Mouse (Mus musculus) spleen, postnatal 4 days (tissue): ENCODE results near the gene Slc22a15.
A peak's percentile ranks its signal among the peaks of the same experiment; 100 is the strongest.

Experiments used
- DNase-seq, 2 experiments: peaks; one replicate each; pipeline ENCODE4 v3.0.0; 2022; ENCODE audit warnings: low spot score in 2 of 2

Gene Slc22a15

GRCm38 (mm10) chr3:101923843-101924740 lies at the start of gene Slc22a15:
Gene Slc22a15 (minus strand): TSS chr3:101924453.
- peak; percentile 55 to 83 for DNase-seq

- DNase-seq = no peak
Observed at GRCm38 (mm10) chr3:101966825-101967558, 42.7 kb upstream of the Slc22a15 start.

- no peak for DNase-seq
Observed at GRCm38 (mm10) chr3:101964352-101964751, 40.1 kb upstream of the Slc22a15 start.

DNA sequence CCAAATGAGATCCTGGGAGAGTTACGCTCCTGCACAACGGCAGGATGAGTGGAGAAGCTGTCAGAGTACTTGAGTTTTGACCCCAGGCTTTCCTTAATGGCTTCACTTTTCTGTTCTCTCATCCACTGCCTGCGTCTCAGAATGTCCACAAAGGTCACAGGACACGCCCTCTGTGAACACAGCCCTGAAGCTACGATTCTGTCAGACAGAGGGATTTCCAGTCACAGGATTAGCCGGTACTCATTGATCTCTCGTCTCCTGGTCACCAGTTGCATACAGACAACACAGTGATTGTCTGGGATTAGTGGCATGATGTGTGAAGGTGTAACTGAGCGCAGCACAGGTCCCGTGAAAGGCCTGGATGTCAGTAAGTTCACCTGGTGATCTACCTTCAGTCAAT lies 39.2 kb upstream of the Slc22a15 start:
- DNase-seq = no peak

- DNase-seq = no peak
Observed at GRCm38 (mm10) chr3:101961146-101961835, 37.0 kb upstream of the Slc22a15 start.

GRCm38 (mm10) chr3:101958047-101958446 lies 33.8 kb upstream of the Slc22a15 start:
- DNase-seq = no peak

- DNase-seq = no peak
Observed at GRCm38 (mm10) chr3:101953506-101953905, 29.3 kb upstream of the Slc22a15 start.

DNA sequence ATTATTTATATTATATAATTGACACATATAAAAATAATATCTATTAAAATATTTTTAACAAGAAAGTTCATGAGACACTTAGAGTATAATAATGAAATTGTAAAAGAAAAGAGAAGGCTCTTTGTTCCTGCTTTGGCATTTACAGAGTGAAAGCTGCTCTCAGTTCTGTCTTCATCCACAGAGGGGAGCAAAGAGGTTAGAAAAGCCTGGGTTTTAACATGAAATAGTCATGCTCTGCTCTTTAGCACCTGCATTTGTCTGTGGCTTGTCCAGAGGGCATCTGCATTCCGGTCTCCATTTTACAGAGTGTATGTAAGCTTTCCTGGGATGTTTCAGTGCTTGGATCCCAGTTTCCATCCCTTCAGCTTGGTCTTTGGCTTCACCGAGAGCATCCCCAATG lies 28.3 kb upstream of the Slc22a15 start:
- DNase-seq = no peak

DNA sequence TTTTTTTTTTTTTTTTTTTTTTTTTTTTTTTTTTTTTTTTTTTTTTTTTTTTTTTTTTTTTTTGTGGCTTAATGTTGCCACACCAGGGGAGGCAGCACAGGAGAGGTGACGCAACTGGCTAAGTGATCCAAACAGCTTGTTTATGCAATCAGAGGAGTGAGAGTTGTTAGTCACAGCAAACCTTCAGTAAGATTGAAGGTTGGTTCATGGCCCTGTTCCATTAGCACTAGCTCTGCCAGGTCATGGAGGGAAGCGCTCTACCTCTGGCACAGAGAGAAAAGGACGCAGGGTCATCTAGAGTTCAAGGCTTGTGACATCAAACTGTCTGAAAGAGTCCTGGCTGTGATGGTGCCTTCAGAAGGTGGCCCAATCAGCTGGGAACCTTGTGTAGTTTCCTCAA lies 24.3 kb upstream of the Slc22a15 start:
- DNase-seq = no peak

DNA sequence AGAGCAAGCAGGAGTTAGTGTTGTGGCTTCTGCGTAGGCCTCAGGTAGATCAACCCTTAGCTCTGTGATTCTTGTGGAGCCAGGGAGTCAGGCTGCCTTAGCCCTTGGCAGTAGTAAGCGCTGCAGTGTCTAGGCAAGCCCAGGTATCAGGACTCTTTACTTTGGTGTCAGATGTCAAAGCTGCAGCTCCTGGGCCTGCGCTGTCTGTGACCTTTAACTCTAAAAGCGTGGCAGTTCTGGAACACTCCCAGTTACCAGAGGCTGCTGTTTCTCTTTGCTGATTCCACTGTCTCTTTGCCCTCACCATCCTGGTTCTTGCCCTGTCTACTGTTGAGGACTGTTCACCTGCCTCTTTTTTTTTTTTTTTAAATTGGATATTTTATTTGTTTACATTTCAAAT lies 23.0 kb upstream of the Slc22a15 start:
- no peak for DNase-seq

DNA sequence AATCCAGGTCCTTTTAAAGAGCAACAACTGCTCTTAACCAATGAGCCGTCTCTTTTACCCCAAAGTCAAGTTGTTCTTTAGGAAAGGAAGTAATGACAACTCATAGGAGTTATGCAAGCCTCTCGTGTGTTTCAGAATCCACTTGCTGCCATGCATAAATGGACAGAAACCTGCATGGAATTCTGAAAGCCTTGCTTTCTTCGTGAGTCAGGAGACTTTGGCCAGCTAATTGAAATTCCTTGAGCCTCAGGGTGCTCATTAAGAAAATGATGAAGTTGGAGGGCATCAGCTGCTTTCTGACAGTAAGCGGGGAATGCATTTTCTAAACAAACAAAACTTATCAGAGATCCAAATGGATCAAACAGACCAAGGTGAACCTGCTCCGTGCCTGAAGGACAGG lies 21.0 kb upstream of the Slc22a15 start:
- DNase-seq = no peak

DNA sequence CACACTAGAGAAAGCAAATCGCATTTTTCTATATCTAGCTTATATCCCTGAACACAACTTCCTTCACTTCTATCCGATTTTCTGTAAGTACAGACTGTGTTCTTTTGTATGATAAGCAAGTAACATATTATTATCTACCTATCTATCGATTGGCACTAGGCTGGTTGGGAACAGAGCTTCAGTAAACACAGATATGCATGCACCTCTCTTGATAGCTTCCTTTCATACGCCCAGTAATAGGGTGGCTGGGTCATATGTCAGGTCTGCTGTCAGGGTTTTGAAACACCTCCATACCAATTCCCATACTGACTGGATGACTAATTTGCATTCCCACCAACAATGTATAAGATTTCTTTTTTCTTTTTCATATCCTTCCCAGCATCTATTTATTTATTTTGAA lies 16.2 kb upstream of the Slc22a15 start:
- no peak for DNase-seq

DNA sequence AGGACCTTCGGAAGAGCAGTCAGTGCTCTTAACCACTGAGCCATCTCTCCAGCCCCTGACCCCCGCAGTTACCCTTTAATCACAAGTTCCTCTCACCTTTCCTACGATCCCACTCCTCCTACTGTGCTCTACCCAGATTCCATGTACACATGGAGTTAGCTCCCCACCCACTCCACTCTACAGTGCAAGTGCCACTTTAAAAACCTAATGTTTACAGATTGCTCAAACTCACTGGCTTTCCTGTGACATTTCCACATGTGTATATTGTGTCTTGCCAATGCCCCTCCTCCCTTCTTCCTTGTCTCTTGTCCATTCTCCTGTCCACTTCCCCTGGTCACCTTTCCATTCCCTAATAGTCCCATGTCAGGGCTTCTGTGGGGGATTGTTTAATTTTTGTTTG lies 15.6 kb upstream of the Slc22a15 start:
- DNase-seq = no peak

- DNase-seq = no peak
Observed at GRCm38 (mm10) chr3:101939152-101939551, 14.9 kb upstream of the Slc22a15 start.

- DNase-seq = no peak
Observed at GRCm38 (mm10) chr3:101936369-101936768, 12.1 kb upstream of the Slc22a15 start.

- DNase-seq = no peak
Observed at GRCm38 (mm10) chr3:101933820-101934219, 9.6 kb upstream of the Slc22a15 start.

- DNase-seq = no peak
Observed at GRCm38 (mm10) chr3:101929105-101929876, 5.0 kb upstream of the Slc22a15 start.

DNA sequence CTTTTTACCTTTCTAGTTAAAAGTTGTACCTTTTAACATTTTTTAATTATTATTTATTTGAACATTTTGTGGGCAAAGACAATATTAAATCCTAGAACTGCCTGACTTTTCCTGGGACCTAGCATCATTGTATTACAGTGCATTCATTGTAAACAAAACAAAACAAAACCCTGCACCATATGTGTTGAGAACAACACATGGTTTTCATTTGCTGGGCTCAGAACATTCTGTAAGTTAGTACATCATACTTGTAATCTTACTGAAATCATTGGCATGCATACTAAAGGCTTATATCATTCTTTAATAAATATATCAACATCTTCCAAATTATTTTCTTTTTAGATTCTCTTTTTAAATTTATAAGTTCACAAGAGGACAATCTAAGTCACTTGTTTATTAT lies 2.4 kb upstream of the Slc22a15 start:
- no peak for DNase-seq

GRCm38 (mm10) chr3:101925663-101926062 lies 1.4 kb upstream of the Slc22a15 start:
- no peak for DNase-seq

DNA sequence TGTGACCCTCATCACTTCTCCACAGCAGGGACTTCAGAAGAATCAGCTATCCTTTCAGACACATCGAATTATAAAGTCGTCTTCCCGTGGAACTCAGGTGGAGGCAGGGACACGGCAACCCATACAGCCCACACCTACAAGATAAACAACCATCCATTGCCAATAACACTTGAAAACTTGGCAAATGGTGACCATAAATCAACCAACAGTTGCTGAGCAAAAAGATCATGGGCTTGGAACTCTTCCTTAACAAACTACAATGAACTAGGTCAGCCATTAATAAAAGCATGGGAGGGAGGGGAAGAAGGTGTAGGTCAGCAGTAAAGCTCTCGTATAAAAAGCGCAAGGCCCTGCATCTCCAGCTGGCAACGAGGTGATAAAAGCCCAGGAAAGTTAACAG lies 1.9 kb downstream of the Slc22a15 start:
- DNase-seq = no peak

DNA sequence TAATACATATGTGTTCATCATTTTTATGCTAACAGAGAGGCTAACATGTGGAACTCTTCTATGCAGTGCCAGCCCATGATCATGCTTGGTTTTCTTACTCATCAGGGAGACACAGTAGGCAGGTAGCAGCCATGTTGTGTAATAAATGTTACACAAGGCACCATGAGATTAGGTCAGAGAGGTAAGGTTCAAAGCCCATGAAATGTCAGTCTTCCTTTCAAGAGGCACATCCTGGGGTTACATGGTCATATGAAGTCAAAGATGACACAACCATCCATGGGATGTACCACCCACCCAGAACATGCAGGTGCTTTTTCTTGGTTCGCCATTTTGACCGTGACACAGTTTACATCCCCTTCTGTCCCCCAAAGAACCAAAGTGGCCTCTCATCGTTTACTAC lies 5.7 kb downstream of the Slc22a15 start:
- DNase-seq = no peak

DNA sequence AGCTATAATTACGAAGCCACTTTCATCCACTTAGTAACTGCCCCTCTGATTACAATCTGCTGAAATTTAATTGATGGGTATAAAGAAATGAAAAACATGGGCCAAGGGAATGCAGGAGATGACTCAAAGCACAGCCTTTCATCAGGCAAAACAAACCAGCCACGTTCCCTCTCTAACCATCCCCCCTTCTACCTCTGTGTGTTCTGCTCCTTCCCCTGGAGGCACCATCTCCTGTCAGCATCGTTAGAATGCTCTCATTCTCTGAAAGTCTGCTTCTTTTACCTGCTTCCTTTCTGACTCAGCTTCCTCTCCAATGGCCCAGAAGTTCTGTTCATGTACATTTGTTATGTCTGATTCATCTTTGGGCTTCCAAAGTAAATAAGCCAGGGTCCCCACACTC lies 6.6 kb downstream of the Slc22a15 start:
- no peak for DNase-seq
